Mouse (Mus musculus): ENCODE measurements around the gene Mrpl51. TPM values are rescaled to one million over a fixed set of nuclear protein-coding genes. Genes with fewer than 3 reads are reported as not detected.

Mrpl51 gene
- polyA plus RNA-seq, 1 experiment from 2014 or later: 205 TPM

DNA sequence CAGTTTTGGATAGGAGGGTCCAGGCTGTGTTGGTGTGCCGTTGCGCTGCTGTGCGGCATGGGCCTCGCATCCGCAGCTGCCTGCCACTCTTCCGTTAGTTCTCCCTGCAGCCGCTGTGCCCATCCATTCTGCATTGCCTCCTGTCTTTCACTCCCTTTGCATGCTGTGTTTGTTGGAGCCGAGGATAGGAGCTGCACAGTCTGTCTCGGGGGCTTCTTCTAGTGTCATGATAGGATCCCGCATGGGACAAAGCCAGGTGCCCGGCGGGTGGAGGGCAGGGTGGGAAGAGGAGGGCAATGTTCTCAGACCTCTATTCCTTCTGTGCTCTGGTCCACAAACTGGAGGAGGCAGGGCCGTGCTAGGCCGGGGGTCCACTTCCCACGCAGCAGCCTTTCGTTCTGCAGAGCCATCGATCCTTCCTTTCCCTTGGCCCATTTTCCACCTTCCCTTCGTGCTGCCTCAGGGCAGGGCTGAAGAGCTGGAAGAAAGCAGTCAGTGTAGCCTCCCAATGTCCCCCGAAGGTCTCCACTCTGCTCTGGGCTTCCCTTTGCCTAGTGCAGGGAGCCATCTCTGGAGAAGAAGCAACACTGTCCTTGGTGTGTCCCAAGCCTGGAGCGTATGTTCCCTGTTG lies 29.6 kb downstream of the Mrpl51 start:
- no peaks in the 10 kb centered on the region for H3K4me1 ChIP-seq (ENCODE audit: insufficient read depth)
- no peak overlapping the region for H3K4me2 ChIP-seq
- ATAC-seq (ENCODE audit: insufficient read depth): no peak
- no peak for DNase-seq
- H3K9ac ChIP-seq: no peak overlapping the region
- no peak overlapping the region for H3K27ac ChIP-seq (ENCODE audit: low read depth)
- H3K4me3 ChIP-seq (ENCODE audit: low read depth, low read length): no peak overlapping the region
- H3K27me3 ChIP-seq (ENCODE audit: insufficient read depth, low read length): no peaks in the 10 kb centered on the region
- 87% methylated on average over 20 of the region's 20 CpGs for WGBS
- no peaks in the 10 kb centered on the region for H3K9me3 ChIP-seq (ENCODE audit: low read depth, low read length)
- 0 out of 2 replicates have a peak, but pooled peaks cover 6% of the 10 kb centered on the region for H3K36me3 ChIP-seq (ENCODE audit: insufficient read depth)
- TF ChIP-seq CTCF (IDR thresholded peaks at IDR 0.05; ENCODE audit: low read depth): no peak

DNA sequence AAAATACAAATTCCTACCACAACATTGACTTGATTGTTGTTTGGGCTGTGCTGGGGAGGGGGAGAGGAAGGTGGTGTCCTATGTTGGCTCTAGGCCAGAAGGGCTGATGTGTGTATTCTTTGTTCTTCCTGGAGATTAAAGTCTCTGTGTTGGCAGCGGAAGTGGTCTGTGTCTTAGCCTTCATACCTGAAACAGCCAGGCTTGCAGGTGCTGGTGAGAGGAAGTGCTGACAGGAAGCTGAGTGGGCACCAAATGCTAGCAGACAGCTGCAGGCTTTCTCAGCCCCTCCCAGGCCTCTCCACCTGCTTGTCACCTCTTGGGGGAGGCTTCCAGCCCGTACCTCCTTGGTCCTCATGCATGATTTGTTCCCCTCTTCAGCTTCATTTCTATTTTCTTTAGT lies 30.5 kb downstream of the Mrpl51 start:
- no peak for ATAC-seq (ENCODE audit: insufficient read depth)
- no peak overlapping the region for H3K9ac ChIP-seq
- H3K4me3 ChIP-seq (ENCODE audit: low read depth, low read length): no peak overlapping the region
- no peaks in the 10 kb centered on the region for H3K9me3 ChIP-seq (ENCODE audit: low read depth, low read length)
- H3K27me3 ChIP-seq (ENCODE audit: insufficient read depth, low read length): no peaks in the 10 kb centered on the region
- TF ChIP-seq CTCF (IDR thresholded peaks at IDR 0.05; ENCODE audit: low read depth): no peak
- WGBS: 49% methylated on average over 2 of the region's 2 CpGs
- H3K4me2 ChIP-seq: no peak overlapping the region
- 0 out of 2 replicates have a peak, but pooled peaks cover 6% of the 10 kb centered on the region for H3K36me3 ChIP-seq (ENCODE audit: insufficient read depth)
- H3K27ac ChIP-seq (ENCODE audit: low read depth): no peak overlapping the region
- peak; percentile 48 for DNase-seq
- H3K4me1 ChIP-seq (ENCODE audit: insufficient read depth): no peaks in the 10 kb centered on the region

DNA sequence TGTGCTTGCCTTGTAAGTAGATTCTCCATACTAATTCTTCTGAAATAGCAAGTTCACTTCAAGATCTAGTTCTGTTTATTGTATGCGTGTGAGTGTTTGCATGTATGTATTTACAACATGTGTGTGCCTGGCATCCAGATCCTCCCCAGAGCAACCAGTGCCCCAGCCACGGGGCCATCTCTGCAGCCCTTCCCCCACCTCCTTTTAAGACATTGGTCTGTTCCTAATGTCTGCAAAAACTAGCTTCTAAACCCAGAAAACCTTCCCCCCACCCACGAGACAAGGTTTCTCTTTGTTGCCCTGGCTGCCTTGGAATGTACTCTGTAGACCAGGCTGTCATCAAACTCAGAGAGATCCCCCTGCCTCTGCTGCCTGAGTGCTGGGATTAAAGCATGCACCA lies 31.0 kb downstream of the Mrpl51 start:
- H3K4me3 ChIP-seq (ENCODE audit: low read depth, low read length): no peak overlapping the region
- H3K9me3 ChIP-seq (ENCODE audit: low read depth, low read length): no peaks in the 10 kb centered on the region
- no peak for TF ChIP-seq CTCF (IDR thresholded peaks at IDR 0.05; ENCODE audit: low read depth)
- 0 out of 2 replicates have a peak, but pooled peaks cover 6% of the 10 kb centered on the region for H3K36me3 ChIP-seq (ENCODE audit: insufficient read depth)
- no peak overlapping the region for H3K4me2 ChIP-seq
- no peak overlapping the region for H3K9ac ChIP-seq
- ATAC-seq (ENCODE audit: insufficient read depth) (no peak), DNase-seq (no peak)
- WGBS: 62% methylated on average over 3 of the region's 3 CpGs
- no peak overlapping the region for H3K27ac ChIP-seq (ENCODE audit: low read depth)
- no peaks in the 10 kb centered on the region for H3K27me3 ChIP-seq (ENCODE audit: insufficient read depth, low read length)
- H3K4me1 ChIP-seq (ENCODE audit: insufficient read depth): no peaks in the 10 kb centered on the region

DNA sequence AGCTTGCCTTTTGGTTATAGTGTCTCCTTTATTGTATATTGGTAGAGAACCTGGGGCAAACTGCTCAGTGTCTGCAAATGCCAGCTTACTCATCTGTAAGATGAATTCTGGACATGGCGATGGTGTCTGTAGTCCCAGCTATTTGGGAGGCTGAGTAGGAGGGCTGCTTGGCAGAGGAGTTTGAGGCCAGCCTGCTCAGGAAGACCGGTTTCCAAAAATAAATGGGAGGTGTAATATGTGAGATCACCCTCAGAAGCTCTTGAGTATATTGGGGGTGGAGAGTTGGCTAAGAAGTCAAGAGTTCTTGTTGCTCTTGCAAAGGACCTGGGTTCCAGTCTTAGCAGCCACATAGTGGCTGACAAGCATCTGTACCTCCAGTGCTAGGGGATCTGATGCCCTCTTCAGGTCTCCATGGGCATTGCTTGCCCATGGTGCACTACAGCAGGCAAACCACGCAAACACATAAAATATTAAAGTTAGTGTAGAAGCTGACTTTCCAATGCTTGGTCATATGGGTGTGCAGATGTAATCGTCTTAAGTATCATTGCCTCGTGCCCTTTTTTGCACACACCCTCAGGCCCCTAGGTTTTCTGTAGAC lies 34.0 kb downstream of the Mrpl51 start:
- Histone ChIP-seq H3K9ac (no peak overlapping the region), H3K36me3 (ENCODE audit: insufficient read depth) (0 out of 2 replicates have a peak, but pooled peaks cover 6% of the 10 kb centered on the region), H3K4me1 (ENCODE audit: insufficient read depth) (no peaks in the 10 kb centered on the region), H3K4me2 (no peak overlapping the region), H3K9me3 (ENCODE audit: low read depth, low read length) (no peaks in the 10 kb centered on the region), H3K4me3 (ENCODE audit: low read depth, low read length) (no peak overlapping the region), H3K27me3 (ENCODE audit: insufficient read depth, low read length) (no peaks in the 10 kb centered on the region), H3K27ac (ENCODE audit: low read depth) (no peak overlapping the region)
- DNase-seq: peak; percentile 42
- WGBS: 79% methylated on average over 5 of the region's 5 CpGs
- no peak for ATAC-seq (ENCODE audit: insufficient read depth)
- TF ChIP-seq CTCF (IDR thresholded peaks at IDR 0.05; ENCODE audit: low read depth): peak; percentile 38

DNA sequence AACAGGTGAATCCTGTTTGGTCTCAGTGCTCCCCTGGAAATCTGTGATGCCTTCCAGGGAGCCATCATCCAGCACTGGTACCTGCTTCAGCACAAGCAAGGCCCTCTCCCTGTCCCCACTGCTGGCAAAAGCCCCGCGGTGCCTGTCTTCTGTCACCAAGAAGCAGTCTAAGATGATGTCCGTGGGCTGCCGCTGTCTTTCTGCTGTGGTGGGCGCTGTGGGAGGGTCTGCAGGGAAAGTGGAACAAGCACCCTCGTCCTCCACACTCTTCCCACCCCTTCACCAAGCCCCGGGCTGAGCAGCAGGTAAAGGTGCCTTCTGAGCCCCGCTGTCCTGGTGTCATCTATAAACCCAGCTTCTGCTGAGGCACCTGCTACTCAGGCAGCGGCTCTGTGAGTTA lies 39.0 kb downstream of the Mrpl51 start:
- peak overlapping the region; percentile 98; the same call in 1 of the 2 replicates for H3K4me2 ChIP-seq

DNA sequence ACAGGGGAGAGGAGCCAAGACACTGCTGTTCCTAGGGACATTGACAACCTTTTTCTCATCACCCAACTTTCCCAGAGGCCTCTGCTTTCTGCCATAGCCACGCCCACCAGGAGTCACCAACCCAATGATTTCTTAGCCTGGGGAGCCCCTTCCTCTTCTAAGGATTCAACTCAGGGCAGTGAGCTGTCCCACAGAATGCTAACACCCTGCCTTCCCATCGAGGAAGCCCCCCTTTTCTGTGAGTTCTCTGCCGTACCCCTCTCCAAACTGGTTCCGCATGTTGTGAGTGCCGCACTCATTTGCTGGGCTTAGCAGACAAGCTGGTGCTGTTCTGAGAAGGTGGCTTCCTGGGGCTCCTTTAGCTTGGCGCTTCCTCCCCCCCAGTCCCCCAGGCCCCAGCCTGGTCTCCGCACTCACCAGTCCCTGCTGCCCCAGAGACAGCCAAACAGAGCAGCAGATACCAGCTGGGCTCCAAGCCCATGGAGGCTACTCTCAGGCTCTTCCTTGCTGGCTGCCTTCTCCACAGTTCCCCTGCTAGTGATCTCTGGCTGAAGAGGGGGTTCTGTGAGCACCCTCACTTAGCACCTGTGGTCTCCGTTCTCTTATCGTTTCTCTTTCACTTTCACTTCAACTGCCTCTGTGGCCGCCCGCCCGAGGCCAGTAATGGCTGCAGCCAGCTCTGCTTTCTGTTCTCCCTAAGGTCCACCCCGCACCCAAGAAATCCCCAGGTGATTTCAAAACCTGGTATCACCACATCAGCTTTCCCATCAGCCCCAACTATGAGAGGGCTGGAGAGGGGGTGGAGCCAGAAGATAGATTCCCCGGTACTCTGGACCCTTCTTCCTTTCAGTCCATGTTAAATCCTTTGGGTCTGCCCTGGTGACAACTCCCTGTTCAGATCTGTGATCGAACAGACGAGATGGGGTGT lies 39.8 kb downstream of the Mrpl51 start, which contains the start of gene Tapbpl:
TSS of gene Tapbpl (minus strand) at position 744 of the 928 bp plus-strand sequence.
- Histone ChIP-seq H3K4me2 (peak within 1 kb of the TSS; percentile 98), H3K4me3 (ENCODE audit: low read depth, low read length) (peak within 1 kb of the TSS; percentile 52), H3K27me3 (ENCODE audit: insufficient read depth, low read length) (no peaks in the 10 kb centered on the region), H3K9me3 (ENCODE audit: low read depth, low read length) (no peaks in the 10 kb centered on the region), H3K9ac (peak within 1 kb of the TSS; percentile 76), H3K4me1 (ENCODE audit: insufficient read depth) (no peaks in the 10 kb centered on the region; the same call in 1 of the 2 replicates), H3K27ac (ENCODE audit: low read depth) (peak within 1 kb of the TSS; percentile 80), H3K36me3 (ENCODE audit: insufficient read depth) (no peaks in the 10 kb centered on the region)
- 1% methylated on average over 16 of the region's 16 CpGs for WGBS
- no peak for TF ChIP-seq CTCF (IDR thresholded peaks at IDR 0.05; ENCODE audit: low read depth)
- DNase-seq (peak; percentile 72), ATAC-seq (ENCODE audit: insufficient read depth) (peak; percentile 58)

More for the DNA sequence above, 39.0 kb downstream of the Mrpl51 start:
- no peaks in the 10 kb centered on the region for H3K27me3 ChIP-seq (ENCODE audit: insufficient read depth, low read length)
- H3K4me3 ChIP-seq (ENCODE audit: low read depth, low read length): no peak overlapping the region
- H3K27ac ChIP-seq (ENCODE audit: low read depth): no peak overlapping the region
- DNase-seq (no peak), ATAC-seq (ENCODE audit: insufficient read depth) (no peak)
- no peaks in the 10 kb centered on the region; the same call in 1 of the 2 replicates for H3K4me1 ChIP-seq (ENCODE audit: insufficient read depth)
- H3K9ac ChIP-seq: no peak overlapping the region; the same call in 1 of the 2 replicates
- no peaks in the 10 kb centered on the region for H3K36me3 ChIP-seq (ENCODE audit: insufficient read depth)
- WGBS: 58% methylated on average over 9 of the region's 9 CpGs
- no peak for TF ChIP-seq CTCF (IDR thresholded peaks at IDR 0.05; ENCODE audit: low read depth)
- no peaks in the 10 kb centered on the region for H3K9me3 ChIP-seq (ENCODE audit: low read depth, low read length)
